Mouse (Mus musculus) stomach, embryonic 14.5 days (tissue): ENCODE measurements at regions not wholly inside any gene's neighbourhood (a gene's known extent, or its start where the extent isn't known, plus 50 kb on each side); places are given as distances from the start of the nearest gene placed in this dataset.

Source experiments
- ATAC-seq: fragments of 200-750 bp; cut with Nextera tagmentation; 2 replicates; pipeline ENCODE4 v1.8.0; 2017; ENCODE audit warnings: low read depth, moderate TSS enrichment; ENCODE audit not compliant: insufficient number of reproducible peaks, insufficient read depth, low FRiP score
- H3K27ac ChIP-seq: fragments of 300-500 bp; sonication (generic); 2 replicates; pipeline ENCODE4 v1.5.1; 2014; ENCODE audit warnings: mild to moderate bottlenecking, low read length, moderate library complexity, mixed read lengths
- H3K27me3 ChIP-seq: fragments of 300-500 bp; sonication (generic); 2 replicates; pipeline ENCODE4 v1.6.1; 2014; ENCODE audit warnings: low read length, control low read depth, mixed read lengths; ENCODE audit not compliant: control insufficient read depth, insufficient read depth
- H3K36me3 ChIP-seq: fragments of 300-500 bp; sonication (generic); 2 replicates; pipeline ENCODE4 v1.6.1; 2014; ENCODE audit warnings: mild to moderate bottlenecking, control low read depth, low read length, moderate library complexity, mixed read lengths; ENCODE audit not compliant: control insufficient read depth, insufficient read depth
- H3K4me1 ChIP-seq: fragments of 300-500 bp; sonication (generic); 2 replicates; pipeline ENCODE4 v1.6.1; 2014; ENCODE audit warnings: low read length, control low read depth, mixed read lengths; ENCODE audit not compliant: control insufficient read depth, insufficient read depth
- H3K4me2 ChIP-seq: fragments of 300-500 bp; sonication (generic); replicated peaks from 2 replicates; pipeline ENCODE4 v1.6.1; 2014; ENCODE audit warnings: low read depth, low read length, control low read depth
- H3K4me3 ChIP-seq: fragments of 300-500 bp; sonication (generic); 2 replicates; pipeline ENCODE4 v1.5.1; 2014; ENCODE audit warnings: low read depth, low read length, control low read depth
- H3K9ac ChIP-seq: fragments of 300-500 bp; sonication (generic); replicated peaks from 2 replicates; pipeline ENCODE4 v1.6.1; 2014; ENCODE audit warnings: low read depth, mild to moderate bottlenecking, control low read depth, low read length, moderate library complexity, mixed read lengths
- H3K9me3 ChIP-seq: fragments of 300-500 bp; sonication (generic); 2 replicates; pipeline ENCODE4 v1.6.1; 2016; ENCODE audit warnings: low read depth, low read length, control low read depth; ENCODE audit not compliant: control insufficient read depth
- WGBS: fragments of 180-500 bp; shearing (Covaris S2); extraction: QIAGEN DNeasy Blood & Tissue Kit; methylation state at CpG from one replicate; pipeline ENCODE4 v1.1.7; 2014; 5-methylcytosine and 5-hydroxymethylcytosine counted together

GRCm38 (mm10) chr4:142574528-142574927 is 335.3 kb upstream of the Kazn start:
- no peak for ATAC-seq
- no peaks in the 10 kb centered on the region for H3K9me3 ChIP-seq
- 74% methylated on average over 1 of the region's 1 CpGs for WGBS

GRCm38 (mm10) chr4:142570712-142571111 is 331.5 kb upstream of the Kazn start:
- no peaks in the 10 kb centered on the region for H3K27me3 ChIP-seq
- no peak overlapping the region for H3K9ac ChIP-seq
- no peaks in the 10 kb centered on the region for H3K9me3 ChIP-seq
- H3K4me1 ChIP-seq: no peaks in the 10 kb centered on the region
- ATAC-seq: no peak
- H3K27ac ChIP-seq: no peak overlapping the region
- no peak overlapping the region for H3K4me2 ChIP-seq
- no peaks in the 10 kb centered on the region for H3K36me3 ChIP-seq
- H3K4me3 ChIP-seq: no peak overlapping the region
- 86% methylated on average over 7 of the region's 7 CpGs for whole genome bisulfite sequencing

More at GRCm38 (mm10) chr4:142574528-142574927, 335.3 kb upstream of the Kazn start:
- Histone ChIP-seq H3K27ac (no peak overlapping the region), H3K4me2 (no peak overlapping the region), H3K4me3 (no peak overlapping the region), H3K36me3 (no peaks in the 10 kb centered on the region), H3K27me3 (no peaks in the 10 kb centered on the region), H3K9ac (no peak overlapping the region), H3K4me1 (no peaks in the 10 kb centered on the region; the same call in 1 of the 2 replicates)

- Histone ChIP-seq H3K27me3 (no peaks in the 10 kb centered on the region), H3K4me2 (no peak overlapping the region), H3K27ac (no peak overlapping the region), H3K9me3 (no peaks in the 10 kb centered on the region), H3K4me3 (no peak overlapping the region), H3K9ac (no peak overlapping the region), H3K4me1 (no peaks in the 10 kb centered on the region), H3K36me3 (no peaks in the 10 kb centered on the region)
- 71% methylated on average over 6 of the region's 6 CpGs for WGBS
- no peak for ATAC-seq
These were observed 329.4 kb upstream of the Kazn start for GRCm38 (mm10) chr4:142568556-142568955.

DNA sequence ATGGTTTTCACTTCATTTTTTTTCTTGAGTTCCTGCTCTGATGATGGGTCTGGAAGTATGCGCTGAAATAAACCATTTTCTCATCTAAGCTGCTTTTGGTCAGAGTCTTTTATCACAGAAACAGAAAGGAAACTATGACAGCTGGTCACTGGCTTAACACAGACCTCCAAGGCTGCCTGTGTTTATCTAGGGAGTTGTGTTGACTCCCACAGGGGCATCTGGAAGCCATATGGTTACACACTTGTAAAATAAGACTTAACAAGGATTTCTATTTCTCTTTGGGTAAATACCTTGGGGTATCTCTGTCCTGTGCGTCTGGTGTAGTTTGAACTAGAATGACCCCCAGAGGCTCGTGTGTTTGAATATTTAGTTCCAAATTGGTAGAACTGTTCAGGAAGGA is 315.5 kb upstream of the Kazn start:
- no peak for ATAC-seq
- 43% methylated on average over 3 of the region's 3 CpGs for WGBS
- no peak overlapping the region for H3K4me3 ChIP-seq
- no peak overlapping the region for H3K4me2 ChIP-seq
- no peak overlapping the region for H3K9ac ChIP-seq
- no peaks in the 10 kb centered on the region for H3K4me1 ChIP-seq
- peaks cover 4% of the 10 kb centered on the region; the same call in 1 of the 2 replicates for H3K9me3 ChIP-seq
- H3K36me3 ChIP-seq: no peaks in the 10 kb centered on the region
- H3K27me3 ChIP-seq: no peaks in the 10 kb centered on the region
- no peak overlapping the region for H3K27ac ChIP-seq

GRCm38 (mm10) chr4:142545871-142546270 is 306.7 kb upstream of the Kazn start:
- Histone ChIP-seq H3K4me1 (no peaks in the 10 kb centered on the region), H3K27ac (no peak overlapping the region), H3K4me3 (no peak overlapping the region), H3K36me3 (no peaks in the 10 kb centered on the region), H3K9me3 (no peaks in the 10 kb centered on the region), H3K27me3 (no peaks in the 10 kb centered on the region), H3K9ac (no peak overlapping the region), H3K4me2 (no peak overlapping the region)
- no peak for ATAC-seq
- WGBS: 95% methylated on average over 1 of the region's 1 CpGs

DNA sequence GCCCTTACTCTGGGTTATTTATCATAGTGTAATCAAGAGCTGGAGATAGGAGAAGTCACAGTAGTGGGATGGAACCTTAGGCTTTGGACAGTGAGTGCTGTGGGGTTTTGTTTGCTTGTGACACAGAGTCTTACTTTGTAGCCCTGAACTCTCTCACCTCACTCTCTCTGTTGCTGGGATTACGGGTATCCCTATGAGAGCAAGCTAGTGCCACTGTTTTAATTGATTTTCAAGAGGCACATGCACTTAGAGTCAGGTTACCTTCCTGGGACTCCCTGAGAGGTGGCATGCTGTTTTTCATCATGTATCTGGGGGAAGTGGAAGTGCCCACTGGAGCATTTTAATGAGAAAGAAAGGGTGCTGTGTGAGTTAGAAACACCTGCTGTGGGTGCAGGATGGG is 306.0 kb upstream of the Kazn start:
- Histone ChIP-seq H3K4me3 (no peak overlapping the region), H3K36me3 (no peaks in the 10 kb centered on the region), H3K9ac (no peak overlapping the region), H3K9me3 (no peaks in the 10 kb centered on the region), H3K4me1 (no peaks in the 10 kb centered on the region), H3K27me3 (no peaks in the 10 kb centered on the region), H3K27ac (no peak overlapping the region), H3K4me2 (no peak overlapping the region)
- ATAC-seq: no peak
- WGBS: 33% methylated on average over 1 of the region's 1 CpGs

DNA sequence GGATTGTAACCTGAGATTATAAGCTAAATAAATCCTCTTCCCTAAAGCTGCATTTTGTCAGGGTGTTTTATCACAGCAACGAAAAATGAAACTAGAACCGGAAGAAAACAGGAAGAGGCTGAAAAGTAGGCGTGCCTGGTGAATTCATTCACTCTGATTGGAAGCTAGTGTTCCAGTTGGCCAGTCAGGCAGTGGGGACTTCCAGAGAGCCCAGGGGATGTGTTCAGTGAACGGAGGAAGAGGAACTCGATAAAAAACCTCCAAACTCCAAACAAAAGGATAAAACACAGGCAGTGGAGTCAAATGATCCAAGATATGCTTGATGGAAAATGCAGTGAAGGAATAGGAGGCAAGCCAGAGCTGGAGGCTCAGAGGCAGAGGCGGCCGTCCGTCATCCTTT is 305.5 kb upstream of the Kazn start:
- H3K4me2 ChIP-seq: no peak overlapping the region

DNA sequence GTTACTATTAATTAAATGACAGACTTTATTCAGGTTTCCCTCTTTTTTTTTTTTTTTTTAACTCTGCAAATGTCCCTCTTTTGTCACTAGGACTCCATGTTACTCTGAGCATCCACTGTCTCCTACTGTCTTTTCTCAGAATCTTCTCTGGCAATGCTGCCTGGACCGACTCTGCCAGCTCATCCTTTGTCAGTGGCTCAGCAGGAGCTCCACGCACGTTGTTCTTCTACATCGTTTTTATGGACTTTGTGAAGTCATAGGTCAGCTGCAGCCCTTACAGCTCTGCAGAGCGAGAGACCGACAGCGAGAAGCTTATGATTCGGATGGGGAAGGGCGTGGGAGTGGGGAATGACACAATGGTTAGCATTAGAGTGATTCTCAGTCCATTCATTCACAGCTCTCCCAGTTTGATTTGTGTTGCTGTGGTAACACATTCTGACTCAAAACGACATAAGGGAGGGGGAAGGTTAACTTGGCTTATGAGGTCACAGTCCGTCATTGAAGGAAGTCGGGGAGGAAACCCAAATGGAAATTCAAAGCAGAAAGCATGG is 300.1 kb upstream of the Kazn start:
- no peak for ATAC-seq
- WGBS: 58% methylated on average over 12 of the region's 12 CpGs

More for the DNA sequence above, 305.5 kb upstream of the Kazn start:
- H3K4me1 ChIP-seq: no peaks in the 10 kb centered on the region
- H3K9me3 ChIP-seq: no peaks in the 10 kb centered on the region
- no peak overlapping the region for H3K9ac ChIP-seq
- no peak for ATAC-seq
- WGBS: 69% methylated on average over 8 of the region's 8 CpGs
- no peaks in the 10 kb centered on the region for H3K27me3 ChIP-seq
- no peak overlapping the region for H3K27ac ChIP-seq
- no peaks in the 10 kb centered on the region for H3K36me3 ChIP-seq
- H3K4me3 ChIP-seq: no peak overlapping the region

GRCm38 (mm10) chr4:142527080-142527479 is 287.9 kb upstream of the Kazn start:
- Histone ChIP-seq H3K27ac (no peak overlapping the region), H3K9me3 (no peaks in the 10 kb centered on the region), H3K4me1 (no peaks in the 10 kb centered on the region), H3K4me2 (no peak overlapping the region), H3K36me3 (no peaks in the 10 kb centered on the region), H3K9ac (no peak overlapping the region), H3K27me3 (no peaks in the 10 kb centered on the region), H3K4me3 (no peak overlapping the region)
- no peak for ATAC-seq
- 68% methylated on average over 6 of the region's 6 CpGs for WGBS

More for the DNA sequence above, 300.1 kb upstream of the Kazn start:
- H3K4me1 ChIP-seq: no peaks in the 10 kb centered on the region
- no peak overlapping the region for H3K4me2 ChIP-seq
- no peak overlapping the region for H3K27ac ChIP-seq
- H3K4me3 ChIP-seq: no peak overlapping the region
- H3K27me3 ChIP-seq: no peaks in the 10 kb centered on the region
- no peak overlapping the region for H3K9ac ChIP-seq
- H3K9me3 ChIP-seq: no peaks in the 10 kb centered on the region
- no peaks in the 10 kb centered on the region for H3K36me3 ChIP-seq
